Mouse (Mus musculus): ENCODE measurements around the gene Gdf9.

- TF ChIP-seq CTCF (conservative IDR thresholded peaks at IDR 0.05; ENCODE audit: insufficient read depth, insufficient read length, low read depth, low read length) (no peak), POLR2A (IDR thresholded peaks at IDR 0.05; ENCODE audit: low read depth, low read length) (no peak)
These were observed 15.4 kb downstream of the Gdf9 start for GRCm38 (mm10) chr11:53446183-53446582.

Data from kidney, adult 2 months (tissue).